Mouse (Mus musculus): Measurements from ENCODE around the gene 4933416C03Rik.

4933416C03Rik gene

GRCm38 (mm10) chr10:116113867-116114474 lies at the start of gene 4933416C03Rik:
4933416C03Rik (minus strand) TSS chr10:116113917.
- DNase-seq, result no peak

GRCm38 (mm10) chr10:116162338-116162737 lies 48.6 kb upstream of the 4933416C03Rik start:
- DNase-seq, result no peak

- DNase-seq, result no peak
These were observed 43.0 kb upstream of the 4933416C03Rik start for GRCm38 (mm10) chr10:116156699-116157098.

GRCm38 (mm10) chr10:116154707-116155106 lies 41.0 kb upstream of the 4933416C03Rik start:
- no peak for DNase-seq

- DNase-seq, result no peak
These were observed 32.4 kb upstream of the 4933416C03Rik start for GRCm38 (mm10) chr10:116146091-116146490.

- no peak for DNase-seq
These were observed 30.0 kb upstream of the 4933416C03Rik start for GRCm38 (mm10) chr10:116143684-116144083.

GRCm38 (mm10) chr10:116140226-116140625 lies 26.5 kb upstream of the 4933416C03Rik start:
- DNase-seq, result no peak

GRCm38 (mm10) chr10:116135187-116135586 lies 21.5 kb upstream of the 4933416C03Rik start:
- DNase-seq, result no peak

GRCm38 (mm10) chr10:116132233-116132632 lies 18.5 kb upstream of the 4933416C03Rik start:
- no peak for DNase-seq

GRCm38 (mm10) chr10:116131223-116131622 lies 17.5 kb upstream of the 4933416C03Rik start:
- DNase-seq, result no peak

GRCm38 (mm10) chr10:116130401-116130800 lies 16.7 kb upstream of the 4933416C03Rik start:
- no peak for DNase-seq

- DNase-seq, result no peak
These were observed 11.6 kb upstream of the 4933416C03Rik start for GRCm38 (mm10) chr10:116125364-116125763.

GRCm38 (mm10) chr10:116123808-116124207 lies 10.1 kb upstream of the 4933416C03Rik start:
- DNase-seq, result no peak

GRCm38 (mm10) chr10:116121463-116121862 lies 7.7 kb upstream of the 4933416C03Rik start:
- no peak for DNase-seq

GRCm38 (mm10) chr10:116117060-116117459 lies 3.3 kb upstream of the 4933416C03Rik start:
- no peak for DNase-seq

GRCm38 (mm10) chr10:116115881-116116677 lies 2.4 kb upstream of the 4933416C03Rik start:
- DNase-seq, result no peak

GRCm38 (mm10) chr10:116112868-116113267 lies 849 bp downstream of the 4933416C03Rik start:
- DNase-seq, result no peak

GRCm38 (mm10) chr10:116108730-116109129 lies 5.0 kb downstream of the 4933416C03Rik start:
- DNase-seq, result no peak

GRCm38 (mm10) chr10:116108176-116108575 lies 5.5 kb downstream of the 4933416C03Rik start:
- no peak for DNase-seq

- no peak for DNase-seq
These were observed 15.2 kb downstream of the 4933416C03Rik start for GRCm38 (mm10) chr10:116098470-116098869.

GRCm38 (mm10) chr10:116096466-116096865 lies 17.3 kb downstream of the 4933416C03Rik start:
- DNase-seq, result no peak

GRCm38 (mm10) chr10:116083965-116084364 lies 29.8 kb downstream of the 4933416C03Rik start:
- no peak for DNase-seq

- DNase-seq, result no peak
These were observed 32.9 kb downstream of the 4933416C03Rik start for GRCm38 (mm10) chr10:116080841-116081240.

- DNase-seq, result no peak
These were observed 34.3 kb downstream of the 4933416C03Rik start for GRCm38 (mm10) chr10:116079396-116079795.

Data from thymus, postnatal 25 days (tissue).